Mouse (Mus musculus): ENCODE results near the gene Olfr273.
"Not testable (repeated sequence)": the region's sequence is repeated elsewhere in the genome, so short reads cannot be mapped to it uniquely, and the experiment has no call there.

Olfr273 gene

DNA sequence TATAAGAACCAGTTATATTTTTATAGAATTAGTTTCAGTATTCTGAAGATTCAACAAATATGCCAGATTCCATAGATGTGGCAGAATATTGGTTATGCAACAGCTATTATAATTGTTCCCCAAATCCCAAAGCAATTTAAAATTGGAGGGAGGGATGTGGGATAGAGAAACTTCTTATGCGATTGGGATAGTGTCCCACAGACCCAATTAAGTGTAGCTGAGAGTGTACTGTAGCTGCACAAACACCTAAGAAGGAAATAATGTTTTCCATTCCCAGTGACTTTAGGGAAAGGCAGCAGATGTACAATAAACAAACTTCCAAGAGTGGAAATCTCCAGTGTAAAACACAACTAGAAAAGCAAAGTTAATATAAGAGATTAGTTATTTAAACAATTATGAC is at the start of gene Olfr273:
Olfr273 (minus strand) TSS at position 101 of the 400 bp plus-strand sequence.
- DNase-seq: no peak

DNA sequence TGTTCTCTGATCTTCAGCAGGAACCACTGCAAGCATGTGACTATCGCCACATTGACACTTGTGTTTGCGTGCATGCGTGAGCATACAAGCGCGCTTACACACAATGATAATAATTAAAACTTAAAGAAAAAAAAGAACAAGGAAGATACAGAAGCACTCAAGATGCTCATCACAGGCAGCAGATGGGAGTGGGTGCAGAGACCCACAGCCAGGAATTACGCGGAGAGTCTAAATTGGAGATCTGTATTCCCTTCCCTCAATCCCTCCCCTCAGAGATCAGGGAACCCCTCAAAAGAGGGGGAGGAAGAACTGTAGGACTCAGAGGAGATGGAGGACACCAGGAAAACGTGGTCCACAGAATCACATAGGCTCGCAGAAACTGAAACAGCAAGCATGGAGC is 5.1 kb upstream of the Olfr273 start:
- DNase-seq: no peak

DNA sequence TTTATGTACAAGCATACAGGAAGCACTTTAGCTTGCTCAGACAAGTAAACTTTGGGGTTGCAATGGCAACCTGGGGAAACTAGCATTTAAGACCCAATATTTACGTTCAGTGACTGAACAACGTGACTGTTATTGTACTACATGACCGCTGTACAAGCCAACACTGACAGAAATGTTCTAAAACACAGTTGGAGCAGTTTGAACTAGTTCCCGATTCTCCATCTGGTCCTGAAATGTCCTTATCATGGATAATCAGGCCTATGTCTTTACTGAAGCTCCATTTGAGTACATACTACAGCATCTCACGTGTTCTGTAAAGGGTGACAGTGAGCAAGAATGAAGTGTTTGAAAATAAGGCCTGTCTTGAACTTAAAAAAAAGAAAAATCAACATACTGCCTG is 9.4 kb downstream of the Olfr273 start:
- no peak for DNase-seq

DNA sequence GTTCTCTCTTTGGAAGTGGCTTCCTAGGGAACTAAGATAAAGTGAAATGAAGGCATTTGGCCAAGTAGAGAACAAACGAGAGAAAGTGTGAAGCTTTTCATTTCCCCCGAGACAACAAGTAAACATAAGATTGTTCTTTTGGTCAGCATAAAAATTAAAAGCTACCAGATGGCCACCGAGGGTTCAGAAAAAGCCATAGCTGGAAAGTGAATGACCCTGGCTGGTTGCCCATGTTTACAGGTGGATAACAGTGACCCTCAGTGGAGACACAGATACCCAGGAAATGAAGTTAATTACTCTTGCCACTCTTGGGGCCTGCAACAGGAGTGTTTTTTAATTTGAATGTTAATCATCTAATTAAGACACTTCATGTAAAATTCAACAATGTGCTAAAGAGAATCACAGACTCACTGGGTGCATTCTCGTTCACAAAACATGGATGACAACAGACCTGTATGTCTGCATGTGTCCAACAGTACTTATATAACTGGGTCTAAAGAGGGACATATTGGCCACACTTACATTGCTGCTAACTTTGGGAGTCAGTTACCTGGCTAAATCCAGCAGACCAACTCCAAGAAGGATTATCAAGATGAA is 9.9 kb downstream of the Olfr273 start:
- no peak for DNase-seq

DNA sequence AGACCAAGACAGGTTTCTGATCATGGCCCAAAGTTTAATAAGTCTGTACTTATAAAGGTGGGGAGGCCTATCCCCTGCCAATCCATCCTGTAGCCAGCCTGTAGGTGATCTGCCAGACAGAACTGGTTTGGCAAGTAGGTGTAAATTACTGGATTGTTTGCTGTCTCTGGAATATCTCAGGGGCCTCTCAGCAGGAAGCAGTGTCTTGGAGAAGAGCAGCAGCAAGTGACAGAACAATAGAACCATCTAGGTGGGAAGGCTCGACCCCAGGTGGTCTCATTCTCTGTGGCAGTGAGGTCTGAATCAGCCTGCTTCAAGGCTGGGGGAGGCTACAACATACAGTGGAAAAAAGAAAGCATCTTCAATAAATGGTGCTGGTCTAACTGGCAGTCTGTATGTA is 13.6 kb downstream of the Olfr273 start:
- DNase-seq: not testable (repeated sequence)

DNA sequence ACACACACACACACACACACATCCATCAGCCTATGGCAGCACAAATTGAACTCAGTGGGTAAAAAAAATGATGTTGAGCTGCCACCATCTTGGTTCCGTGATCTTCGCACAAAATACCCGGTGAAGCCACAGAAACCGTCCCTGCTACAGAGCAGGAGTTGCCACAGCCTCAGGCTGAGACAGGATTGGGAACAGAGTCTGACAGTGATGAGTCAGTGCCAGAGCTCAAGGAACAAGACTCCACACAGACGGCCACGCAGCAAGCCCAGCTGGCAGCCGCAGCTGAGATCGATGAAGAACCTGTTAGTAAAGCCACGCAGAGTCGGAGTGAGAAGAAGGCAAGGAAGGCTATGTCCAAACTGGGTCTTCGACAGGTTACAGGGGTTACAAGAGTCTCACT is 37.7 kb downstream of the Olfr273 start:
- no peak for DNase-seq

DNA sequence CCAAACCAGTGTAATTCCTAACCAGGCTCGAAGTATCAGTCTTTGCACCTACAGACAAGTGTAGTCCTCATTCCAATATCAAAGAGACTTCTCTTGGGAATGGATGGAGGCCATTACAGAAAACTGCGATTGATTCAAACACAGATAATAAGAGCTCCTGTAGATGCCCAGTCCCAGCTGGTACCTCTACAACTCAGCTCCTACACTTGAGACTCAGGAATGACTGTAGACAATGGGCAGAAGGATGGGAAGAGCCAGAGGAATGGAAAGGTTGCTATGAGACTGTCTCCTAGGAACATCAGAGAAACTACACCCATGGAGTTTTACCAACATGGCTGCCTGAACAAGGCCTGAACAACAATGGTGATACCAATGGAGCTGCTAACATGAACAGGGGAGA is 44.7 kb downstream of the Olfr273 start, which contains the start of gene Olfr275:
Olfr275 (plus strand) TSS at position 301 of the 400 bp plus-strand sequence.
- no peak for DNase-seq

DNA sequence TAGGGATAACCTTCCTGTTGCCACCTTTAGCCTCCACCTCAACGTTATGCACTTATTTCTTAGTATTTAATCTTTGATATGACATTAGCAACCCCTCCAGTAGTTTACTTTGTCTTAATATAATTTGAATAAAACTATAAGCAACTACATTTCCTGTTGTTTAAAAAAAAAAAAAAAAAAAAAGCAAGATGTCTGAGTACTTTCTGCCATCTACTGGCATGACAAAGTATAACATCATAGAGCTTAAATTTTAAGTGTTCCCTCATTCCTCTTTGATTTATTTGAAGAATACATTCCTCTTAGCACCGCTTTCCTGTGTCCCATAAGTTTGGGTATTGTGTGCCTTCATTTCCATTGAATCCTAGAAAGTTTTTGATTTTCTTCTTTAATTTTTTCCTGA is 47.2 kb downstream of the Olfr273 start:
- no peak for DNase-seq
